Mouse (Mus musculus): ENCODE results near the gene Arhgap10. TPM values are rescaled to one million over a fixed set of nuclear protein-coding genes. Genes with fewer than 3 reads are reported as not detected.

Gene Arhgap10
- polyA plus RNA-seq, 1 experiment from 2014 or later: 3.9 TPM

- peaks cover 11% of the 10 kb centered on the region for H3K36me3 ChIP-seq (replicated peaks; ENCODE audit: insufficient read depth, low read length)
- H3K27me3 ChIP-seq (ENCODE audit: insufficient read depth, low read length): no peaks in the 10 kb centered on the region
- no peak overlapping the region for H3K9ac ChIP-seq (replicated peaks)
- no peak for TF ChIP-seq EP300 (IDR thresholded peaks at IDR 0.05; ENCODE audit: low read depth)
- TF ChIP-seq CTCF (IDR thresholded peaks at IDR 0.05; ENCODE audit: low read depth): 0 out of 2 replicates have a peak, but pooled peaks have one; percentile 16
- H3K4me2 ChIP-seq (ENCODE audit: low read depth, low read length): no peak overlapping the region
- no peak for ATAC-seq
- no peaks in the 10 kb centered on the region for H3K9me3 ChIP-seq (ENCODE audit: low read length)
- WGBS (ENCODE audit: insufficient replicate concordance): 84% methylated on average over 13 of the region's 13 CpGs
- no peak overlapping the region for H3K4me3 ChIP-seq (ENCODE audit: low read depth, low read length)
- DNase-seq: no peak
- H3K27ac ChIP-seq (ENCODE audit: low read depth): no peak overlapping the region
- no peaks in the 10 kb centered on the region for H3K4me1 ChIP-seq (ENCODE audit: insufficient read depth)
Observed at GRCm38 (mm10) chr8:77406846-77407245, 110.9 kb downstream of the Arhgap10 start.

- Histone ChIP-seq H3K36me3 (replicated peaks; ENCODE audit: insufficient read depth, low read length) (peaks cover 9% of the 10 kb centered on the region), H3K4me2 (ENCODE audit: low read depth, low read length) (no peak overlapping the region), H3K27me3 (ENCODE audit: insufficient read depth, low read length) (no peaks in the 10 kb centered on the region), H3K4me3 (ENCODE audit: low read depth, low read length) (no peak overlapping the region), H3K9ac (replicated peaks) (no peak overlapping the region), H3K9me3 (ENCODE audit: low read length) (no peaks in the 10 kb centered on the region), H3K27ac (ENCODE audit: low read depth) (no peak overlapping the region), H3K4me1 (ENCODE audit: insufficient read depth) (no peaks in the 10 kb centered on the region)
- TF ChIP-seq CTCF (IDR thresholded peaks at IDR 0.05; ENCODE audit: low read depth) (no peak), EP300 (IDR thresholded peaks at IDR 0.05; ENCODE audit: low read depth) (no peak)
- DNase-seq: no peak
- 86% methylated on average over 5 of the region's 5 CpGs for WGBS (ENCODE audit: insufficient replicate concordance)
- ATAC-seq: no peak
Observed at GRCm38 (mm10) chr8:77406444-77406843, 111.3 kb downstream of the Arhgap10 start.

DNA sequence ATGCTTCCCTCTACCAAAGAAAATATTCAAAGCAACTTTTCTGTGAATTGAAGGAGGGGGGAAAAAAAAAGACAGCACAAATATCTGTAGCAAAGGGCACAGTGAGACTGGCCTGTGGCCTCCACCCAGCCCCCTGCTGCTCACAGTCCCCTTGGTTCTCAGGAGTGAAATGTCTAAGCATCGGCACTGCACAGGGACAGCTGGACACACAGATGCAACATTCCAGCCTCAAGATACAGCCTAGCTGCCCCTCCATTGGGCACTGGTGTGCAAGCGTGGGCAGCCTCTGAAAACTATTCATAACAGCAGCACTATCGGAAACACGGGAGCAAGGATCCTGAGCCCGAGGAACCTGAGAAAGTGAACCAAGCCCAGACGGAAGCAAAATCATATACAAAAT is 113.7 kb downstream of the Arhgap10 start:
- no peak overlapping the region for H3K4me3 ChIP-seq (ENCODE audit: low read depth, low read length)
- H3K4me2 ChIP-seq (ENCODE audit: low read depth, low read length): no peak overlapping the region
- 90% methylated on average over 6 of the region's 6 CpGs for WGBS (ENCODE audit: insufficient replicate concordance)
- H3K36me3 ChIP-seq (replicated peaks; ENCODE audit: insufficient read depth, low read length): peaks cover 15% of the 10 kb centered on the region
- ATAC-seq (no peak), DNase-seq (no peak)
- 0 out of 2 replicates have a peak, but pooled peaks cover 5% of the 10 kb centered on the region for H3K4me1 ChIP-seq (ENCODE audit: insufficient read depth)
- no peak overlapping the region for H3K9ac ChIP-seq (replicated peaks)
- TF ChIP-seq EP300 (IDR thresholded peaks at IDR 0.05; ENCODE audit: low read depth): no peak
- TF ChIP-seq CTCF (IDR thresholded peaks at IDR 0.05; ENCODE audit: low read depth): no peak
- no peak overlapping the region for H3K27ac ChIP-seq (ENCODE audit: low read depth)
- H3K9me3 ChIP-seq (ENCODE audit: low read length): no peaks in the 10 kb centered on the region
- no peaks in the 10 kb centered on the region for H3K27me3 ChIP-seq (ENCODE audit: insufficient read depth, low read length)

- H3K36me3 ChIP-seq (replicated peaks; ENCODE audit: insufficient read depth, low read length): peaks cover 16% of the 10 kb centered on the region
- H3K9me3 ChIP-seq (ENCODE audit: low read length): peaks cover 8% of the 10 kb centered on the region; the same call in 1 of the 2 replicates
- H3K27ac ChIP-seq (ENCODE audit: low read depth): no peak overlapping the region
- H3K4me1 ChIP-seq (ENCODE audit: insufficient read depth): 0 out of 2 replicates have a peak, but pooled peaks cover 5% of the 10 kb centered on the region
- 84% methylated on average over 3 of the region's 3 CpGs for WGBS (ENCODE audit: insufficient replicate concordance)
- H3K9ac ChIP-seq (replicated peaks): no peak overlapping the region
- H3K4me2 ChIP-seq (ENCODE audit: low read depth, low read length): no peak overlapping the region
- DNase-seq (no peak), ATAC-seq (no peak)
- H3K27me3 ChIP-seq (ENCODE audit: insufficient read depth, low read length): no peaks in the 10 kb centered on the region
- no peak for TF ChIP-seq CTCF (IDR thresholded peaks at IDR 0.05; ENCODE audit: low read depth)
- no peak for TF ChIP-seq EP300 (IDR thresholded peaks at IDR 0.05; ENCODE audit: low read depth)
- H3K4me3 ChIP-seq (ENCODE audit: low read depth, low read length): no peak overlapping the region
Observed at GRCm38 (mm10) chr8:77401934-77402333, 115.8 kb downstream of the Arhgap10 start.

GRCm38 (mm10) chr8:77401140-77401539 is 116.6 kb downstream of the Arhgap10 start:
- WGBS (ENCODE audit: insufficient replicate concordance): 78% methylated on average over 5 of the region's 5 CpGs
- Histone ChIP-seq H3K9me3 (ENCODE audit: low read length) (peaks cover 8% of the 10 kb centered on the region; the same call in 1 of the 2 replicates), H3K4me3 (ENCODE audit: low read depth, low read length) (no peak overlapping the region), H3K27me3 (ENCODE audit: insufficient read depth, low read length) (no peaks in the 10 kb centered on the region), H3K4me2 (ENCODE audit: low read depth, low read length) (no peak overlapping the region), H3K36me3 (replicated peaks; ENCODE audit: insufficient read depth, low read length) (peaks cover 17% of the 10 kb centered on the region), H3K9ac (replicated peaks) (no peak overlapping the region), H3K4me1 (ENCODE audit: insufficient read depth) (0 out of 2 replicates have a peak, but pooled peaks cover 5% of the 10 kb centered on the region), H3K27ac (ENCODE audit: low read depth) (no peak overlapping the region)
- TF ChIP-seq EP300 (IDR thresholded peaks at IDR 0.05; ENCODE audit: low read depth) (no peak), CTCF (IDR thresholded peaks at IDR 0.05; ENCODE audit: low read depth) (no peak)
- no peak for ATAC-seq
- no peak for DNase-seq

DNA sequence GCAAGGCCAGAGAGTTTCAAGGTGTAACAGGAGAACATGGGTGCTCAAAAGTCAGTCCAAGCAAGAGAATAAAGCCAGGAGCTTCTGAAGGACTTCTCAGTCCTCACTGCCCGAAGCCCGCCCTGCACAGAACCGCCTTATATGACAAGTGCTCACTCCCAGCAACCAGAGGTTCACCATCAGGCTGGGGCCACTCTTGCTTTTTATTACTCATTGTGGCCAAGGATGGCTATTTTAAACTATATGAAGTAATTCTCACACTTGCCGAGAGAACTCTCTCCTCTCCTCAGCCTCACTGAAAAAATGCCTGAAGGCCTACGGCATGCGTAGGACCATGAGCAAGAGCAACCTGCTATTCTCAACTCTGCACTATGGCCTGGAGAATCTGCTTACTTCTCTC is 133.7 kb downstream of the Arhgap10 start:
- no peaks in the 10 kb centered on the region for H3K4me1 ChIP-seq (ENCODE audit: insufficient read depth)

DNA sequence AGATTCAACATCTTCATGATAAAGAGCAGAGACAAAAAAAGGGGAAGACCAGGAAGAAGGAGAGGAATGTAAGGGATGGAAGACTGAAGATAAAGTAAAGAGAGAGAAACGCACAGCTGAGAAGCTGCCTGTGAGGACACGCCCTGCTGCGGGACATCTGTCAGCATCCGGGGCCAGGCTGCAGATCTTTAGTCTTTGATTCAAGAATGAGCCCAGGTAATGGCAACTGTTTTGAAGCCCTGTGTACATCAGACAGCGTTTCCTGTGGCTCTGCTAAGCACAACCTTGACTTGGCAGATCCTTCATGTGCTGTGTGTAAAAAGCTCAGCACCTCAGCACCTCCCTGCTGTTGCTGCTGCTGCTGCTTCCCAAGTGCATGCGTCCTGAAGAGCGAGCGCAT is 134.1 kb downstream of the Arhgap10 start:
- H3K4me2 ChIP-seq (ENCODE audit: low read depth, low read length): no peak overlapping the region
- WGBS (ENCODE audit: insufficient replicate concordance): 77% methylated on average over 8 of the region's 8 CpGs
- ATAC-seq (no peak), DNase-seq (no peak)
- no peak overlapping the region for H3K27ac ChIP-seq (ENCODE audit: low read depth)
- no peaks in the 10 kb centered on the region for H3K9me3 ChIP-seq (ENCODE audit: low read length)
- H3K27me3 ChIP-seq (ENCODE audit: insufficient read depth, low read length): no peaks in the 10 kb centered on the region
- TF ChIP-seq CTCF (IDR thresholded peaks at IDR 0.05; ENCODE audit: low read depth) (no peak), EP300 (IDR thresholded peaks at IDR 0.05; ENCODE audit: low read depth) (no peak)
- no peak overlapping the region for H3K4me3 ChIP-seq (ENCODE audit: low read depth, low read length)
- peaks cover 7% of the 10 kb centered on the region for H3K36me3 ChIP-seq (replicated peaks; ENCODE audit: insufficient read depth, low read length)
- H3K9ac ChIP-seq (replicated peaks): no peak overlapping the region
- no peaks in the 10 kb centered on the region for H3K4me1 ChIP-seq (ENCODE audit: insufficient read depth)

More for the DNA sequence above, 133.7 kb downstream of the Arhgap10 start:
- H3K9me3 ChIP-seq (ENCODE audit: low read length): no peaks in the 10 kb centered on the region
- 96% methylated on average over 6 of the region's 6 CpGs for WGBS (ENCODE audit: insufficient replicate concordance)
- no peak overlapping the region for H3K4me2 ChIP-seq (ENCODE audit: low read depth, low read length)
- no peaks in the 10 kb centered on the region for H3K27me3 ChIP-seq (ENCODE audit: insufficient read depth, low read length)
- no peak for ATAC-seq
- DNase-seq: no peak
- no peak for TF ChIP-seq EP300 (IDR thresholded peaks at IDR 0.05; ENCODE audit: low read depth)
- H3K9ac ChIP-seq (replicated peaks): no peak overlapping the region
- peaks cover 7% of the 10 kb centered on the region for H3K36me3 ChIP-seq (replicated peaks; ENCODE audit: insufficient read depth, low read length)
- H3K4me3 ChIP-seq (ENCODE audit: low read depth, low read length): no peak overlapping the region
- H3K27ac ChIP-seq (ENCODE audit: low read depth): no peak overlapping the region

Measured in liver, postnatal 0 days (tissue).